Comparison of ENCODE assay signal across 27 mouse cellular contexts in genomic region chr11:105684747-105685146, GRCm38 (mm10).
DNase-seq lines count a peak whose midpoint lies in the region; ATAC-seq and TF ChIP-seq lines count a peak whose summit lies in the region.
"Had no signal": no experiment of that assay in that cellular context is flagged by ENCODE, and none has a peak within 500 bp of the region (broad histone marks: within the 10 kb centered on the region; RNA-seq: fewer than 3 reads in every experiment).

No protein-coding gene starts in this region.

- H3K27me3 ChIP-seq in forebrain, postnatal 0 days (ENCODE audit: insufficient read depth, low read length), result no peaks in the 10 kb centered on the region
- no peaks in the 10 kb centered on the region for H3K27me3 ChIP-seq in forebrain, embryonic 13.5 days
- H3K27me3 ChIP-seq: megakaryocyte, embryonic 14.5 days; midbrain, embryonic 13.5 days; neural tube, embryonic 13.5 days had no signal

- H3K4me1 ChIP-seq in forebrain, postnatal 0 days (ENCODE audit: insufficient read depth), result no peaks in the 10 kb centered on the region
- no peaks in the 10 kb centered on the region for H3K4me1 ChIP-seq in forebrain, embryonic 13.5 days
- H3K4me1 ChIP-seq: embryonic facial prominence, embryonic 10.5 days; hindbrain, embryonic 10.5 days; limb, embryonic 10.5 days; megakaryocyte, embryonic 14.5 days; midbrain, embryonic 13.5 days; neural tube, embryonic 13.5 days had no signal

- no peak for ATAC-seq in forebrain, postnatal 0 days
- ATAC-seq in forebrain, embryonic 13.5 days, result no peak
- ATAC-seq: forebrain, embryonic 16.5 days; intestine, postnatal 0 days; liver, postnatal 0 days; midbrain, embryonic 13.5 days had no signal

- no peak overlapping the region for H3K4me3 ChIP-seq in forebrain, postnatal 0 days (ENCODE audit: low read depth, low read length)
- no peak overlapping the region for H3K4me3 ChIP-seq in forebrain, embryonic 13.5 days
- no peak overlapping the region for H3K4me3 ChIP-seq in layer of hippocampus, adult 2 months
- H3K4me3 ChIP-seq: embryonic facial prominence, embryonic 10.5 days; hindbrain, embryonic 10.5 days; limb, embryonic 10.5 days; megakaryocyte, embryonic 14.5 days; midbrain, embryonic 13.5 days; myocyte; neural tube, embryonic 13.5 days had no signal

- peak; percentile 2; the same call in 1 of the 2 replicates for TF ChIP-seq CTCF in forebrain, postnatal 0 days (IDR thresholded peaks at IDR 0.05; ENCODE audit: low read depth)
- peak; percentile 62 for TF ChIP-seq CTCF in layer of hippocampus, adult 2 months (conservative IDR thresholded peaks at IDR 0.05)

- no peaks in the 10 kb centered on the region for H3K9me3 ChIP-seq in forebrain, postnatal 0 days (ENCODE audit: low read length)
- no peaks in the 10 kb centered on the region for H3K9me3 ChIP-seq in forebrain, embryonic 13.5 days (replicated peaks)
- H3K9me3 ChIP-seq: embryonic facial prominence, embryonic 10.5 days; G1E; hindbrain, embryonic 10.5 days; limb, embryonic 10.5 days; megakaryocyte, embryonic 14.5 days; midbrain, embryonic 13.5 days; neural tube, embryonic 13.5 days had no signal

- H3K36me3 ChIP-seq in forebrain, postnatal 0 days (ENCODE audit: insufficient read depth), result no peaks in the 10 kb centered on the region
- H3K36me3 ChIP-seq in forebrain, embryonic 13.5 days (ENCODE audit: poor library complexity, severe bottlenecking), result no peaks in the 10 kb centered on the region
- H3K36me3 ChIP-seq: embryonic facial prominence, embryonic 10.5 days; G1E; hindbrain, embryonic 10.5 days; limb, embryonic 10.5 days; midbrain, embryonic 13.5 days; neural tube, embryonic 13.5 days had no signal

- H3K27ac ChIP-seq in forebrain, postnatal 0 days (ENCODE audit: low read depth, low read length), result no peak overlapping the region
- no peak overlapping the region for H3K27ac ChIP-seq in forebrain, embryonic 13.5 days
- H3K27ac ChIP-seq in layer of hippocampus, adult 2 months, result no peak overlapping the region
- H3K27ac ChIP-seq: embryonic facial prominence, embryonic 10.5 days; hindbrain, embryonic 10.5 days; limb, embryonic 10.5 days; midbrain, embryonic 13.5 days; neural tube, embryonic 13.5 days had no signal

- no peak for DNase-seq in forebrain, postnatal 0 days
- DNase-seq in layer of hippocampus, adult 2 months (ENCODE audit: low spot score in 2 of 2), result no peak
- DNase-seq in layer of hippocampus, adult 9-11 months, result no peak
- peak; percentile 32 for DNase-seq in 3T3-L1 (ENCODE audit: low read depth, low spot score)
- DNase-seq in NIH3T3 (ENCODE audit: low read depth), result peak; percentile 22
- DNase-seq in adrenal gland, postnatal 25 days, result no peak
- DNase-seq: adrenal gland, postnatal 14 days; cerebellum, postnatal 10 days; kidney, postnatal 4 days; liver; liver, postnatal 0 days; lung, postnatal 36 days; retina, postnatal 1 day; right cerebral cortex, postnatal 25 days; spleen, adult 18-20 months; thymus, postnatal 25 days had no signal

- no peak overlapping the region for H3K4me2 ChIP-seq in forebrain, postnatal 0 days (ENCODE audit: low read depth)
- no peak overlapping the region for H3K4me2 ChIP-seq in forebrain, embryonic 13.5 days
- H3K4me2 ChIP-seq: midbrain, embryonic 13.5 days; neural tube, embryonic 13.5 days had no signal

- H3K9ac ChIP-seq in forebrain, postnatal 0 days, result no peak overlapping the region
- H3K9ac ChIP-seq in forebrain, embryonic 13.5 days, result no peak overlapping the region
- H3K9ac ChIP-seq: liver, postnatal 0 days; midbrain, embryonic 13.5 days; neural tube, embryonic 13.5 days had no signal

Comparison
In these comparisons a context has a peak if more than half of its experiments do, and no peak if none do; other contexts are left out.
1. DNase-seq: peak in 3T3-L1 (single experiment) and NIH3T3 (single experiment); none in forebrain, postnatal 0 days (single experiment), layer of hippocampus, adult 2 months (0 of 2), layer of hippocampus, adult 9-11 months (single experiment) and adrenal gland, postnatal 25 days (single experiment).